Mouse (Mus musculus): ENCODE data around the gene Ttc8. TPM values are rescaled to one million over a fixed set of nuclear protein-coding genes. Genes with fewer than 3 reads are reported as not detected.

Gene Ttc8
- total RNA-seq, 1 experiment: 8.7 TPM

DNA sequence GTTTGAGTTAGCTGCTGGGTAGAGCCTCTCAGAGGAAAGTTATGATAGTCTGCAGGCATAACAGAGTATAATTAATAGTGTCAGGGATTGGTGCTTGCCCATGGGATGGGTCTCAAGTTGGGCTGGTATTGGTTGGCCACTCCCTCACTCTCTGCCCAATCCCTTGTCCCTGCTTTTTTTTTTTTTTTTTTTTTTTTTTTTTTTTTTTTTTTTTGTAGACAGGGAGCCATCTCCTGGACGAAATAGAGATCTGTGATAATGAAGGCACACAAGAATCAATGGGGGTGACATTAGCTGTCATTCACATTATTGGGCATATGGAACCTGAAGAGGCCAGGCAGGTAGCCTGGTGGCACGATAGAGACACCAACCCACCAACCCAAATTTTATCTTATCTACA is 79.9 kb downstream of the Ttc8 start:
- H3K9ac ChIP-seq (ENCODE audit: insufficient read depth, low read depth, low read length, poor library complexity, severe bottlenecking): no peak overlapping the region
- in situ Hi-C loops (cut with MboI; ENCODE audit: low sequenced_read_pairs in 2 of 2, unreplicated experiment in 2 of 2): no loop called here
- no peaks in the 10 kb centered on the region for H3K9me3 ChIP-seq (ENCODE audit: control insufficient read depth, insufficient read depth, low read depth, low read length)
- no peak overlapping the region for H3K4me3 ChIP-seq (ENCODE audit: insufficient read depth in 1 of 2, low read depth in 1 of 2, low read length in 2 of 2, poor library complexity in 1 of 2, severe bottlenecking in 1 of 2)
- no peaks in the 10 kb centered on the region for H3K4me1 ChIP-seq (ENCODE audit: control insufficient read depth in 2 of 2, insufficient read depth in 2 of 2, low read length in 2 of 2, poor library complexity in 1 of 2)
- no peak for DNase-seq (ENCODE audit: low read depth, low spot score)
- no peak overlapping the region for H3K27ac ChIP-seq (ENCODE audit: insufficient read depth, low read depth, low read length, poor library complexity, severe bottlenecking)
- H3K36me3 ChIP-seq (ENCODE audit: control insufficient read depth, insufficient read depth, low read length, poor library complexity, severe bottlenecking): no peaks in the 10 kb centered on the region
- no peak for TF ChIP-seq ZC3H11A (IDR thresholded peaks at IDR 0.05; ENCODE audit: borderline replicate concordance, low read depth, low read length)
- 0 out of 2 replicates have a peak, but pooled peaks have one; percentile 13 for TF ChIP-seq ZNF384 (IDR thresholded peaks at IDR 0.05; ENCODE audit: low read depth, low read length)

GRCm38 (mm10) chr12:99003046-99003445 is 82.7 kb downstream of the Ttc8 start:
- no peaks in the 10 kb centered on the region for H3K9me3 ChIP-seq (ENCODE audit: control insufficient read depth, insufficient read depth, low read depth, low read length)
- no peaks in the 10 kb centered on the region for H3K36me3 ChIP-seq (ENCODE audit: control insufficient read depth, insufficient read depth, low read length, poor library complexity, severe bottlenecking)
- H3K4me3 ChIP-seq (ENCODE audit: insufficient read depth in 1 of 2, low read depth in 1 of 2, low read length in 2 of 2, poor library complexity in 1 of 2, severe bottlenecking in 1 of 2): no peak overlapping the region
- no peak for DNase-seq (ENCODE audit: low read depth, low spot score)
- no peak for TF ChIP-seq CHD2 (IDR thresholded peaks at IDR 0.05; ENCODE audit: low read depth, low read length)
- TF ChIP-seq ZC3H11A (IDR thresholded peaks at IDR 0.05; ENCODE audit: borderline replicate concordance, low read depth, low read length): no peak
- no peak for TF ChIP-seq HCFC1 (IDR thresholded peaks at IDR 0.05; ENCODE audit: borderline replicate concordance, insufficient read depth, low read length)
- no peak for TF ChIP-seq ZNF384 (IDR thresholded peaks at IDR 0.05; ENCODE audit: low read depth, low read length)
- H3K4me1 ChIP-seq (ENCODE audit: control insufficient read depth in 2 of 2, insufficient read depth in 2 of 2, low read length in 2 of 2, poor library complexity in 1 of 2): no peaks in the 10 kb centered on the region
- H3K9ac ChIP-seq (ENCODE audit: insufficient read depth, low read depth, low read length, poor library complexity, severe bottlenecking): no peak overlapping the region
- no peak overlapping the region for H3K27ac ChIP-seq (ENCODE audit: insufficient read depth, low read depth, low read length, poor library complexity, severe bottlenecking)
- in situ Hi-C loops (cut with MboI; ENCODE audit: low sequenced_read_pairs in 2 of 2, unreplicated experiment in 2 of 2): no loop called here

GRCm38 (mm10) chr12:99004752-99005151 is 84.4 kb downstream of the Ttc8 start:
- no peak overlapping the region for H3K4me3 ChIP-seq (ENCODE audit: insufficient read depth in 1 of 2, low read depth in 1 of 2, low read length in 2 of 2, poor library complexity in 1 of 2, severe bottlenecking in 1 of 2)
- H3K4me1 ChIP-seq (ENCODE audit: control insufficient read depth in 2 of 2, insufficient read depth in 2 of 2, low read length in 2 of 2, poor library complexity in 1 of 2): no peaks in the 10 kb centered on the region
- DNase-seq (ENCODE audit: low read depth, low spot score): no peak
- no peaks in the 10 kb centered on the region for H3K9me3 ChIP-seq (ENCODE audit: control insufficient read depth, insufficient read depth, low read depth, low read length)
- no peaks in the 10 kb centered on the region for H3K36me3 ChIP-seq (ENCODE audit: control insufficient read depth, insufficient read depth, low read length, poor library complexity, severe bottlenecking)
- TF ChIP-seq HCFC1 (IDR thresholded peaks at IDR 0.05; ENCODE audit: borderline replicate concordance, insufficient read depth, low read length) (no peak), MAFK (IDR thresholded peaks at IDR 0.05; ENCODE audit: insufficient read depth, low read depth, low read length) (no peak), ZNF384 (IDR thresholded peaks at IDR 0.05; ENCODE audit: low read depth, low read length) (no peak), ZC3H11A (IDR thresholded peaks at IDR 0.05; ENCODE audit: borderline replicate concordance, low read depth, low read length) (no peak), CHD2 (IDR thresholded peaks at IDR 0.05; ENCODE audit: low read depth, low read length) (no peak)
- H3K27ac ChIP-seq (ENCODE audit: insufficient read depth, low read depth, low read length, poor library complexity, severe bottlenecking): no peak overlapping the region
- in situ Hi-C loops (cut with MboI; ENCODE audit: low sequenced_read_pairs in 2 of 2, unreplicated experiment in 2 of 2): no loop called here
- H3K9ac ChIP-seq (ENCODE audit: insufficient read depth, low read depth, low read length, poor library complexity, severe bottlenecking): no peak overlapping the region

DNA sequence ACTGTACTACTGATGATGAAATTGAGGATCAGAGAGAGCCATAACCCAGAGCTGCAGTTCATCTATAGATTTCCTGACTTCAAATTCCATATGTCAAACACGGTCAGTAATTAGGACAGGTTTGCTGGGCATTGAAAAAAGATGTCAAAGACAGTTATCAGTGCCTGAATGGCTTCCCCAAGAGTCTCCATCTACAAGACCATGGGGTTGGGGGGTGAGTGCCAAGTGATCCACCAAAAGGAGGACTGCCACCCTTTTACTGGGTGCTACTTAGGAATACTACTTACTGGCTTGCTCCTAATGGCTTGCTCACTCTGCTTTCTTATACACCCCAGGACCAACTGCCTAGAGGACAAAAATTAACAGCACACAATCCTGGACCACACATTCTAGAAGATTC is 88.4 kb downstream of the Ttc8 start:
- no peaks in the 10 kb centered on the region for H3K9me3 ChIP-seq (ENCODE audit: control insufficient read depth, insufficient read depth, low read depth, low read length)
- no peak overlapping the region for H3K9ac ChIP-seq (ENCODE audit: insufficient read depth, low read depth, low read length, poor library complexity, severe bottlenecking)
- DNase-seq (ENCODE audit: low read depth, low spot score): no peak
- no peaks in the 10 kb centered on the region; the same call in 1 of the 2 replicates for H3K36me3 ChIP-seq (ENCODE audit: control insufficient read depth, insufficient read depth, low read length, poor library complexity, severe bottlenecking)
- H3K4me1 ChIP-seq (ENCODE audit: control insufficient read depth in 2 of 2, insufficient read depth in 2 of 2, low read length in 2 of 2, poor library complexity in 1 of 2): peaks cover 2 to 8% of the 10 kb centered on the region in 2 experiments; a peak in 2 of 4 replicates
- no peak overlapping the region for H3K27ac ChIP-seq (ENCODE audit: insufficient read depth, low read depth, low read length, poor library complexity, severe bottlenecking)
- no peak overlapping the region for H3K4me3 ChIP-seq (ENCODE audit: insufficient read depth in 1 of 2, low read depth in 1 of 2, low read length in 2 of 2, poor library complexity in 1 of 2, severe bottlenecking in 1 of 2)
- in situ Hi-C loops (cut with MboI; ENCODE audit: low sequenced_read_pairs in 2 of 2, unreplicated experiment in 2 of 2): no loop called here
- TF ChIP-seq ZC3H11A (IDR thresholded peaks at IDR 0.05; ENCODE audit: borderline replicate concordance, low read depth, low read length) (no peak), ZNF384 (IDR thresholded peaks at IDR 0.05; ENCODE audit: low read depth, low read length) (no peak), MAFK (IDR thresholded peaks at IDR 0.05; ENCODE audit: insufficient read depth, low read depth, low read length) (no peak), HCFC1 (IDR thresholded peaks at IDR 0.05; ENCODE audit: borderline replicate concordance, insufficient read depth, low read length) (no peak), CHD2 (IDR thresholded peaks at IDR 0.05; ENCODE audit: low read depth, low read length) (no peak)

DNA sequence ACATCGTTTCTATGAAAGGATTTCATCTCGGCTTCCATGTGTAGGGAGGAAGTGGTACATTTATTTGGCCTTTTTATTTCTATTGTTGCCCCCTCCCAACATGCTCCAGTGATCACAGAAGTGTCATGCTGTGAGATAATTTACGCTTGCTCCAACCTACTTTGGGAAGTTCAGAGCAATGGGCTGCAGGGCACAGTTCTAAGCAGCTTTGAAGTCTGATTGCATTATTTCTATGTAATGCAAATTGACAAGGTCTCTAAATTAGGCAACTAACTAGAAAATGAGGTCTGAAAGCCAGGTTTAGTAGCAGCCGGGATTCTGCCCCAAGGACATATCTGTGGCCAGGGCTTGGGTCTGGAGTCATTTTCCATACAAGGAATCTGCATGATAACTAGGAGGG is 89.1 kb downstream of the Ttc8 start:
- Histone ChIP-seq H3K9me3 (ENCODE audit: control insufficient read depth, insufficient read depth, low read depth, low read length) (no peaks in the 10 kb centered on the region), H3K4me1 (ENCODE audit: control insufficient read depth in 2 of 2, insufficient read depth in 2 of 2, low read length in 2 of 2, poor library complexity in 1 of 2) (peaks cover 2 to 8% of the 10 kb centered on the region in 2 experiments; a peak in 2 of 4 replicates), H3K9ac (ENCODE audit: insufficient read depth, low read depth, low read length, poor library complexity, severe bottlenecking) (no peak overlapping the region), H3K4me3 (ENCODE audit: insufficient read depth in 1 of 2, low read depth in 1 of 2, low read length in 2 of 2, poor library complexity in 1 of 2, severe bottlenecking in 1 of 2) (no peak overlapping the region), H3K36me3 (ENCODE audit: control insufficient read depth, insufficient read depth, low read length, poor library complexity, severe bottlenecking) (no peaks in the 10 kb centered on the region; the same call in 1 of the 2 replicates), H3K27ac (ENCODE audit: insufficient read depth, low read depth, low read length, poor library complexity, severe bottlenecking) (no peak overlapping the region)
- no peak for TF ChIP-seq HCFC1 (IDR thresholded peaks at IDR 0.05; ENCODE audit: borderline replicate concordance, insufficient read depth, low read length)
- no peak for TF ChIP-seq ZC3H11A (IDR thresholded peaks at IDR 0.05; ENCODE audit: borderline replicate concordance, low read depth, low read length)
- no peak for TF ChIP-seq CHD2 (IDR thresholded peaks at IDR 0.05; ENCODE audit: low read depth, low read length)
- TF ChIP-seq MAFK (IDR thresholded peaks at IDR 0.05; ENCODE audit: insufficient read depth, low read depth, low read length): no peak
- no peak for TF ChIP-seq ZNF384 (IDR thresholded peaks at IDR 0.05; ENCODE audit: low read depth, low read length)
- in situ Hi-C loops (cut with MboI; ENCODE audit: low sequenced_read_pairs in 2 of 2, unreplicated experiment in 2 of 2): no loop called here
- DNase-seq (ENCODE audit: low read depth, low spot score): no peak
